Mouse (Mus musculus) T-cell, adult 2 months (primary cell): Measurements from ENCODE around the gene Aqp1.

Experiments used
- DNase-seq: peaks from one replicate; pipeline ENCODE4 v3.0.0; 2022; ENCODE audit warnings: low spot score

The Aqp1 gene

DNA sequence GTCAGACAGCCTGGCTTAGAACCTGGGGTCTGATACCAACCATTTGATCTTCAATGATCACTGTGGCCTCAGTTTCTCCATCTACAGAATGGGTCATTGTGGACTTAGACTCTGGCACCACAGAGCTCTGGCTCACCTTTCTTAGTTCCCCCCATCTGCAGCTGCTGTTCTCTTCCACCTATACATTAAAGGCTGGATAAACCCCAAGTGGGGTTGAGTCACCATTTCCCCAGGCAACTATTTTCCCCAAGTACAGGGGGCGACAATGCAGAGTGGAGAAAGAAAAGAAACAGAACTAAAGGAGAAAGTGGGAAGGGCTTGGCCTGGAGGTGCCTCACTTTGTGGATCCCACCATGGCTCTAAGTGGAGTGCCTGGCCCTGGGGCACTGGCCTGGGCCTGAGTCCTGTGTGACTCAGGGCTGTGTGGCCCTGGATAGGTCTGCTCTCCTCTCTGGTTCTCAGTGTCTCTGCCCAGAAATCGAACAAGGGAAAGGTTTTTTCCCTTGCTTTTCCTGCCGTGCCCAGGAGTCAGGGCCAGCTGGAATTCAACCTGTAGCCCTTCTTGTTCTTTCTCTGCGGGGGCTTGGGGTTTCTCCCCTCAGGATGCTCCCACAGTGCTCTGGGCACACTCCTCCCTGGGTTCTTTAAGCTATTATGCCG, 20.9 kb downstream of the Aqp1 start:
- no peak for DNase-seq

DNA sequence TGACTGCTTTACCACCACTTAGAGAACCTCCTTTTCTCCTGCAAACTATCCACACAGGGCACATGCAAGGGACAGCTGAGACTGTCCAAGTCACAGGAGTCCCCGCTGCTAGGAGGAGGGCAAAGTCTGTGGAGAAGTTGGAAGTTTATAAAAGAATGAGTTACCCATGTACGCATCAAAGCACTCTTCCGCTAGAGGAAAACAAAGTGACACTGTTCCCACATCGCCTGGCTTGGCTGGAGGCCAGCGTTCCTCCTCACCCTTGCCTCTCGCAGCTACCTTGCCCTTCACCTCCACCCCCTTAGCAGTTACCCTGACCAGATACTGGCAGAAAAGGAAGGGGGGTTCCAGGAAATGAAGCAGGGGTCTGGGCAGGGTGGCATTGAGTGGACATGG, 21.4 kb downstream of the Aqp1 start:
- no peak for DNase-seq

DNA sequence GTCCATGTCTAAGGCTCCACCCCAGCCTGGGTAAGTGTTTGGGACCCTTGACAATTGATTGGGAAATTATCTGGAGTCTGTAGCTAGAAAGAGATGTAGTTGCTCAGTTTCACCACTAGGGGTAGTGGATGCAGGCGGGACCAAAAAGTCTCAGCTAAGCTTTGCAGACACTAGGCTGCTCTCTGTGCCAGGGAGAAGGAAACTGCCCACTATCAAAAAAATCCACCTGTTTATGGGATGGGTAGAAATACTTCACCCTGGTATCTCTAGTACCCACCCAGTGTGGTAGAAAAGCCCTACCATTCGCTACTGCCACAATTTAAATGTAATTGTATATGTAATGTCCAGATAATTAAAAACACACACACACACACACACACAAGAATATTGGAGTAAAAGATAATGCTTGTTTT, 22.5 kb downstream of the Aqp1 start:
- no peak for DNase-seq

DNA sequence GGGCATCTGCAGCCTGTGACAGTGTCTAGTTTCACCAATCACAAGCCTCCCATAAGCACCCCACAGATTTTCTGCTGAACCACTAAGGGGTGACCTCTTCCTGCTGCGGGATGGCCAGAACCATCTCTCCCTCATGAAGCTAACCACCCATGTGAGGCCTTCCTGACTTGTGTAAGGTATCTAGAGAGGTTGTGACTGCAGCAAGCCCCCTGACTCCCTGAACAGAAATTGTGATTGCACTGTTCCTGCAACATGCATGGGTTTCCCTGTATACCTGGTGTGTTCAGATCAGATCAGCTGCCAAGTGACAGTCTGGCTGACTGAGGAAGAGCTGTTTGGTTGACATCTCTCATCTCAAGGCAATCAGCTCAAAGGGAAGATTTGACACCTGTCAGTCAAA, 26.4 kb downstream of the Aqp1 start:
- DNase-seq, result no peak

DNA sequence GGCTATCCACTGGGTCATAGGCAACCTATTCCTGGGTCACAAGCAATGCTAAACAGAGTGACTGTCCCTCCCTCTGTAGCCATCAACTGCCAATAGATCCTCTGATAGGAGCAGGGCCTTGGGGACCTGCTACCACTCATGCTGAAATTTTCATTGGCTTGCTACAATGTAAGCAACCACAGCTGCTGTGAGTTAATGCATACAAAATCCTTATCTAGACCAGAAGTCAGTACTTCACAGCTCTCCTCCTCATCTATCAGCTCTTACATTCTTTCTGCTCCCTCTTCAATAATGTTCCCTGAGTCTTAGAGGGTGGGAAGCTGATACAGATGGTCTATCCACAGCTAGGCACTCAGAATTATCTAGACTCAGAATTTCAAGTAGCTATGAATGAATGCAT, 30.9 kb downstream of the Aqp1 start:
- no peak for DNase-seq

DNA sequence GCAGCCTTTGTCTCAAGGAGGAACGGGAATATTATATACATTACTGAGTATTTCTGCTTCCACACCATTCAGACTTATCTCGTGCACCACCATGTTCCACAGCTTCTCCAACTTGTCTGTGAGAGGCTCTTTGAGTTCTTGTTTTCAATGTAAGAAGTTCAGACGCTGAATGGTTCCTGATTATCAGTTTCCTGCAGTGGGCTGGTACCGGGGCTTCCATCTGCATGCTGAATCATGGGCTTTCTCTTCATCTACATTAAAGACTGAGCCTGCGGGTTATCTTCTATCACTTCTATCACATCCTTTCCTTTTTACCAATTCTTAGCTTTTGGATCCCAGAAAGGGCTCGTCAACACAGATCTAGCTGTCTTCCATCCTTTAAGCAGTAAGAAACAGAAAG, 34.6 kb downstream of the Aqp1 start:
- no peak for DNase-seq

DNA sequence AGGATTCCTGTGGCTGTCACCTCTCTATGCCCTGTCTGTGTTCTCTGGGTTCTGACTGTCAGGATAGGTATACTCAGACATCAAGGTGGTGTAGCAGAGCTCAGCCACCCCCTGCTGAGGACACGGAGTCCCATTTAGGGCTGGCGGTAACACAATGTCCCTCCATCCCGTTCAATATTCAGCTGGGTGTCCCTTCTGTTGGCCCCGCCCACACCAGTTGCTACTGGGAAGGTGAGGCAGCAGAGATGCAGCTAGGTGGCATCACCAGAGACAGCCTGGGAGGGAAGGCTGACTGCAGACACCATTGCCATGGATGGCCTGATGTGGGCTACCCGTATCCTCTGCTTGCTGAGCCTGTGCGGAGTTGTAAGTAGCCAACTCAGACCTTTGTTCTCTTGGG, 39.8 kb downstream of the Aqp1 start, which contains the start of gene Ghrhr:
Gene Ghrhr, plus strand, starts transcription at position 220 of the 400 bp plus-strand sequence.
- no peak for DNase-seq

DNA sequence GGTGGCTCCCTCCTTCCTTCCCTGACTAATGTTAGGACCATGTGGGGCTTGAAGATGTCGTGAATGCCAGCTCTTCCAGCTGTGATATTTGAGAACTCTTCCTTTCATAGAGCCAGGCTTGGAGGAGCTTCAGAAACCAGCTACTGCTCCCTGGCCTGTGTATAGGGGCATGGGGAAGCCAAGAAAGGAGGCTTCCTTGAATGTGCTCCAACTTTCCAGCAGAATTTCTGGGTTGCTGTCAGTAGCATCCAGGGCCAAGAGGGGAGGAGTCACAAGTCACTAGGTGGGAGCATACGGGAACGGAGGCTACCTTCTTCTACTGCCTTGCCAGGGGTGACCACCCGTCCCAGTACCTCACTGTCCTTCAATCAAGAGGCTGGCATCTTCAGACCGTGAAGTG, 40.3 kb downstream of the Aqp1 start:
- DNase-seq, result no peak

DNA sequence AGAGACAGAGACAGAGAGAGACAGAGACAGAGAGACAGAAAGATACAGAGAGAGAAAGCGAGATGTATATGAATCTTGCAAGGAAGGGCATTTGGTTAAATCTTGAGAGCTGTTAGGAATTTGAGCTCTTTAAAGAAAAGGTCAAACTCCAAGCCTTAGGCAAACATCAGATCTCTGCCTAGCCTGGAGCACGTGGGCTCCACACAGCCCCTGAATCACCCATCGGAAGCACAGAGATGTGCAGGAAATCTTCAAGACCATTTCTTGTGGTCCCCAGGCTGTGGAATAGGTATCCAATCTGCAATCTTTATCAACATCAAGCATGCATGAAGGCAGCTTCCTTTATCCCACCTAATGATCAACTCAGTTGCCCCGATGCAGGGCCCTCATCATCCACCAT, 41.2 kb downstream of the Aqp1 start:
- DNase-seq, result no peak

DNA sequence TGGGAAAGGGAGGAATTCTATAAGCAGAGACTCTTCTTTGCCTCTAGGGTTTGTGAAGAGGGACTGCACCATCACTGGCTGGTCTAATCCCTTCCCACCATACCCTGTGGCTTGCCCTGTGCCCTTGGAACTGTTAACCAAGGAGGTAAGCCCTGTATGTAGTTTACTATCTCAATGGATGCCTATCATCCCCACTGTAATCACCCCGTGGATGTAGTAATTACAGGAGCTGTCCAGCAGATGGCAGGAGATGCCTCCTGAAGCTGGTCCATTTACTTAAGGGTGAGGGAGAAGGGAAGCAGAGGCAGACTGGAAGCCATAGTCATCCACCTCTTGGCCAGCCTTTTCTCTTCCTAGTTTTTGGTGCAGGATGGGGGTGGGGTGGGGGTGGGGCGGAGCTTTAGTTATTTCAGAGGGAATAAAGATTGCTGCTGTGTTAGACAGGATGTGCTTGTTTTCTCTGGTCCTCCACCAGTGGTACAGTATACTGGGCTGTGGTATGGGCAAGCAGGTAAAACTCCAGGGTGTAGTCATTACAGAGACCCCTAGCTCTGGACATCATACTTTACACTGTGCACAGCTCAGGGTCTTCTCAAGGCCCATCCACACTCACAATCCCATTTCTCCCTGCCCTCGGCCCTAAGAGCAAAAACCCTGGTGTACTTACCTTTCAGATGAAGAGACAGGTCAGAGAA, 43.6 kb downstream of the Aqp1 start:
- no peak for DNase-seq

DNA sequence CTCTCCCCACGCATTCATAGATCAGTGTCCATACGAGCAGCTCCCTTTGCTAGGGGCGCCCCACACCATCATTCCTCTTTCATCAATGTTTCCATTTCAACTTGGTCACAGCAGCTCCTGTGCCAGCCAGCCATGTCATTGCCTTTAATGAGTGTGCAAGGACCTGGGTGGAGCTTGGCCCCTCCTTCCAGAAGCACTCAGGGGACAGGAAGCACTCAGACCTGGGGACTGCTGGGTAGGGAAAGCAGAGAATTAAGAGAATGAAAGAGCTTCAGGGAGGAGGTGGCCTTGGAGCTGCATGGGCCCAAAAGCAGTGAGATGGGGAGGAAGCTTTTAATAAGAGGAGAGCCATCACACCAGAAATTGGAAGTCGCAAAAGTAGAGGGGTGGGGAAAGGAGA, 45.7 kb downstream of the Aqp1 start:
- DNase-seq, result no peak

DNA sequence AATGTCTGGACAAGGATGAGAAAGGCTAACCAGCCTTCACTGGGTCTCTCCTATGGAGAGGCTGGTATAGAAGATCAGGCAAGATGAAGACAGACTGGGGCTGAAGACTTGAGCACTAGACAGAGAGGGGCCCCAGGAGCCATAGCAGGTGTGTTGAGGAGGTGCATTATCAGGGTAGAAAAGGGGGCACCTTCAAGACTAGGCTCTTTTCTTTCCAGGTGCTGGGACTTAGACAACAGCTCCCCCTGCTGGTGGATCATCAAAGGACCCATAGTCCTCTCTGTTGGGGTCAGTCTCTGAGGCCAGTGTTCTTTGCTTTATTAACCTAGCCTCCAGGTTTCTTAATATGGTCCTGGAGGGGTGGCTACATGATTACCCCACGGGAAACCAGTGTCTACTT, 47.7 kb downstream of the Aqp1 start:
- DNase-seq, result peak; percentile 9

DNA sequence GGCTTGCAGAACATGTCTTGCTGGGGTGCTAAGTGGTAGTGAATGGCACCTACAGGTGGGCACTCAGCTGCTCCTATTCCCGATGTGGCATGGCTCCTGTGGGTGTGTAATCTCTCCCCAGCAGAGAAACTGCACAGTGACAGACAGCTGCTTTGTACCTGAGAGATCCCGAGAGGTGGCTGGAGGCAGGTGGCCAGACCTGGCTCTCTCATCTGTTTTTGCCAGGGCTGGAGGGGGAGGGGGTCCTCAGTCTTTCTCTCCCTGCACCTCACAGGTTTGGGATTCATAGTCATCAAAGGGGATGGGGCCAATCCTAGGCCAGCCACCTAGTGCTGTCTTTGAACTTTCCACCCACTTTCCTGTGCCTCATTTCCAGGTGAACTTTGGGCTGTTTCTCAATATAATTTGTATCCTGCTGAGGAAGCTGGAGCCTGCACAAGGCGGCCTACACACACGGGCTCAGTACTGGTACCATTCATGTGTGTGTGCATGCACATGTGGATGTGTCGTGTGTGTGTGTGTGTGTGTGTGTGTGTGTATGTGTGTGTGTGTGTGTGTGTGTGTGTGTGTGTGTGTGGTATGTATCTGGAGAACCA, 48.2 kb downstream of the Aqp1 start:
- no peak for DNase-seq

DNA sequence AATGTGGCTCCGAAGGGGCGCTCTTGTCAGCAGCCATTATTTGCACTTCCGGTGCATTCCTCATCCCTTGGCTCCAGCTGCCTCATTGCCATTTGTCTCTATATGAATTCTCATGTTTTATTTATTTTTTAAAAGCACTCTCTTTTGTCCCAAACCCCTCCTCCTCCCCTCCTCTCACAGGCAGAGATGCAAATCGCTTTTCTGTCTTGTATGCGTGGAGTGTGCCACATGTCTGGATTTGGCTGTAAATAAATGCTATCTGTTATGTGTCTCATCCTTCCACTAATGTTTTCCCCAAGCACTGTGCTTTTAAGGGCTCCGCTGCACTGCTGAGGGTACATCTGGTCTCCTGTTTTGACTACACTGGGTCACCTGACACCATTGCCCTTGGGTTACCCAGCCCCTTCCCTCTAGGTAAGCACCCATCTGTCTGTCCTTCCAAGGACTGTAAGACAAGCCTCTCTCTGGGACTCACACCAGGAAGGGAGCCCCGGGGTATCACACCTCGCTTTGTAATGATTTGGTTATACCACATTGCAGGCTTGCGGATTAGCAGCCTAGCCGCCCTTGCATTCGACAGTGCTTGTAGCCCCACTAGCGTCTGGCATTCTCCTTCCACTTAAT, 52.4 kb downstream of the Aqp1 start:
- DNase-seq, result no peak

DNA sequence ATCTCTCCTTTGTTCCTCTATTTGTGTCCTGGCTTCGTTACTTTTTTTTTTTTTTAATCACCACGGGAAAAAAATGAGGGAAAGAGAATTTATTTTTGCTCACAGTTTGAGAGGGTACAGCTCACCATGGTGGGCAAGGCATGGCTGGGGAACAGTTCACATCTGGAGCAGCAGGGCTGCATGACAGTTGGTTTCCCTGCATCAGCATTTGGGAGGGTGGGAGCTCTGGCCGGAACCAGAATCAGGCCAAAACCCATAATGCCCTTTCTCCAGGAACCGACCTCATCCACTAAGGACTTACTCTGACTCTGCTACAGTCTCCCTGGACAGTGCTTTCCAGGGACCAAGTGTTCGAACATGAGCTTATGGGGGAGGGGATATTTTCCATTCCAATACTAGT, 53.1 kb downstream of the Aqp1 start:
- no peak for DNase-seq

DNA sequence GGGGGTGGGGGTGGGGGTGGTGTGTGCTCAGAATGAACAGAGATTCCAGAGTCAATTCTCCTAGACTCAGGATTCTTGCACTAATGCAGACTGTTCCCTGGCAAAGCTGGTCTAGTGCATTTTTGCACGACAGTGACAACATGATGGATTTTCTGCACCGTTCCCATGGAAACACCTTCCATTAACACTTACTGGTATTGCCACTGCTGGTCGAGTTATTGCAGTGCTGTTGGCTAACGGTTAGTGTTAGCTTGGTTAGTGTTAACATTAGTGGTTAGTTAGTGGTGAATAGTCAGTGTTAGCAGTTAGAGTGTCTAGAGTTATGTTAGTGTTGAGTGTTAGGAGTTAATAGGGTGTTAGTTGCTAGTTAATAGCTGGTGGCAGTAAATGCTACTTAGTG, 55.6 kb downstream of the Aqp1 start:
- no peak for DNase-seq

DNA sequence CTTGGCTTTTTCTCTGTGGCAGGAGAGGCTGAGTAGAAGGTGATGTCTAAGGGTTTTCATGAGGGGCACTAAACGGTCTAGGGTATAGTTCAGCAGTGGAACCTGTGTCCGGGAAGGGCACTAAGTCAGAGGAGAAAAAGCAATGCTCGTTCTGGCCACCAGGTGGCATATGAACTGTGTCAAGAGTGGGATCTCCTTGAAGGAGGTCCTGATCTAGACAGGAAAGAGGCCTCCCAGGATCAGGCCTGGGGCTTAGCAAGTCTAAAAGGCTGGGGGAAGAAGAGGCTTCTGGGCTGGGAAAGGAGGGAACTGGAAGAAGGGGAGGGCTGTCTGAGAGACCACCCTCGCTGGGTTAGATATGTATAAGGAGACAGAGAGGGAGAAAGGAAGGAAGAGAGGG, 56.2 kb downstream of the Aqp1 start:
- DNase-seq, result no peak

DNA sequence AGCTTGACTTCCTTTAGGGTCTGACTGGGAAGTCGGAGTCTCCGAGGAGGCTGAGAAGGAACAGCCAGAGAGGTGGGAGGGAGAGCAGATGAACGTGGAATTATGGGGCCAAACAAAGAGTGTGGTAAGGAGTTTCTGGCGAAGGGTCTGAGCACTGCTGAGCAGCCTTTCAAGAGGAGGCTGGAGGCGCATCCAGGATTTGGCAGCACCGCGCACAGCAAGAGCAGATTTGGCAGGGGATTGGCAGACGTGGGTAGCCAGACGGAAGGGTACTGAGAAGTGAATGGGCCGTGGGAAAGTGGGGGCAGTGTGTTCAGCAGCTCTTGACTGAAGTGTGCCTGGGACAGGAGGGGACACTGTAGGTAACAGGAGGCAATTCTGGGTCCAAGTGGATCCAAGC, 58.6 kb downstream of the Aqp1 start:
- no peak for DNase-seq

DNA sequence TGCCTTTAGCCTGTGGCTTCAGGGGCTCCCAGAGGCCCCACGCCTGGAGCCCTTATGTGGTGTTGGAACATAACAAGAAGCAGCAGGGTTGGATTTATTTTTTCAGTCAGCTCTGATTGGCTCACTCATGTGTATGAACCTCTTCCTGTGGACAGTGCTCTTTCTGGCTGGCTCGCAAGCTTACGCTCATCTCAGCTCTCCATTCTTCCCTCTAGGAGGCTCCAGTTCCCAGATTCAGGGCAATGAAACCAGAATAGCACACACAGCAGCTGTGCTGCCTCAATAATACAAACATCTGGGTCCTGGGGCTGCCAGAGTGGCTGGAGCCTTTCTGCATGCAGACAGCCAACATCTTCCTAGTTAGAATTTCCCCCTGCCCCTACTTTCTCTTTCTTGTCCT, 59.9 kb downstream of the Aqp1 start:
- DNase-seq, result no peak

DNA sequence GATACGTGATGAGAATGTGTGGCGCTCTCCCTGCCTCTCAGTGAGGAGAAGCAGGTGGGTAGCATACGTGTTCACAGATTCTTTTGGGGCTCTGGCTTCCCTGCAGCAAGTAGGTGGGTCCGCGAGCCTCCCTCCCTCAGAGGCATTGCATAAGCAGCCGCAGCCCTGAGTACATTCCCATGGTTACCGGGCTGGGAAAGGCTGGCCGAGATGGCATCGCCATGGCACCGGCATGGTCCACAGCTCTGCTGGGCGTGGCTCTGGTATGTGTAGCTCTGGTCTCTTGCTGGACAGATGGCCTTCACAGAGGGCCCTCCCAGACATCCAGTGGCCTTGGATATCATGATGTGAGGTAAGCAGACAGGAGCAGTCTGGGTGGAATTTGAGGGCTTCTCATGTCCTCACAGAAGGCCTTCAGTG, 60.4 kb downstream of the Aqp1 start:
- no peak for DNase-seq
